Mouse (Mus musculus) small intestine, adult 2 months (tissue): Measurements from ENCODE around the gene Nab2. TPM values are rescaled to one million over a fixed set of nuclear protein-coding genes. Genes with fewer than 3 reads are reported as not detected.
A peak's percentile ranks its signal among the peaks of the same experiment; 100 is the strongest.

Experiments
- H3K27ac ChIP-seq: fragments of 200-500 bp; 2 replicates; pipeline ENCODE4 v1.5.1; 2012; ENCODE audit warnings: low read depth, low read length, control low read depth, inconsistent platforms; ENCODE audit not compliant: insufficient read depth
- H3K27me3 ChIP-seq: fragments of 200-500 bp; 2 replicates; pipeline ENCODE4 v1.6.1; 2012; ENCODE audit warnings: mild to moderate bottlenecking, moderate library complexity, low read length, inconsistent platforms; ENCODE audit not compliant: control insufficient read depth, insufficient read depth
- H3K36me3 ChIP-seq: fragments of 200-500 bp; 2 replicates; pipeline ENCODE4 v1.6.1; 2012; ENCODE audit warnings: mild to moderate bottlenecking, low read length, control low read depth, inconsistent platforms; ENCODE audit not compliant: control insufficient read depth, insufficient read depth
- H3K4me1 ChIP-seq: fragments of 200-500 bp; 2 replicates; pipeline ENCODE4 v1.6.1; 2012; ENCODE audit warnings: low read length, inconsistent platforms, mixed read lengths; ENCODE audit not compliant: control insufficient read depth, insufficient read depth, insufficient read length
- H3K4me3 ChIP-seq: fragments of 200-500 bp; 2 replicates; pipeline ENCODE4 v1.5.1; 2012; ENCODE audit warnings: low read depth, mild to moderate bottlenecking, control low read depth, inconsistent platforms, low read length, moderate library complexity
- CTCF ChIP-seq: fragments of 200-500 bp; IDR thresholded peaks from 2 replicates; pipeline ENCODE4 v1.5.1; 2012; ENCODE audit warnings: low read depth, mild to moderate bottlenecking, control low read depth, inconsistent platforms, low read length, moderate library complexity, mixed read lengths; ENCODE audit not compliant: insufficient replicate concordance, insufficient read length; ENCODE audit errors: extremely low read depth
- POLR2A ChIP-seq: fragments of 200-500 bp; IDR thresholded peaks from 2 replicates; pipeline ENCODE4 v1.6.1; 2012; ENCODE audit warnings: low read depth, mild to moderate bottlenecking, control low read depth, inconsistent platforms, low read length, moderate library complexity
- WGBS: fragments of 180-500 bp; shearing (Covaris S2); methylation state at CpG from one replicate; pipeline ENCODE4 v1.1.7; 2018; 5-methylcytosine and 5-hydroxymethylcytosine counted together
- polyA plus RNA-seq: library from polyadenylated mRNA; depleted of rRNA; stranded (reverse); fragments of >200 nt; gene quantifications from 2 replicates; pipeline ENCODE4 v1.2.3, GENCODE M21; 2012

Nab2 gene
- polyA plus RNA-seq, 1 experiment, result 31.8 TPM

DNA sequence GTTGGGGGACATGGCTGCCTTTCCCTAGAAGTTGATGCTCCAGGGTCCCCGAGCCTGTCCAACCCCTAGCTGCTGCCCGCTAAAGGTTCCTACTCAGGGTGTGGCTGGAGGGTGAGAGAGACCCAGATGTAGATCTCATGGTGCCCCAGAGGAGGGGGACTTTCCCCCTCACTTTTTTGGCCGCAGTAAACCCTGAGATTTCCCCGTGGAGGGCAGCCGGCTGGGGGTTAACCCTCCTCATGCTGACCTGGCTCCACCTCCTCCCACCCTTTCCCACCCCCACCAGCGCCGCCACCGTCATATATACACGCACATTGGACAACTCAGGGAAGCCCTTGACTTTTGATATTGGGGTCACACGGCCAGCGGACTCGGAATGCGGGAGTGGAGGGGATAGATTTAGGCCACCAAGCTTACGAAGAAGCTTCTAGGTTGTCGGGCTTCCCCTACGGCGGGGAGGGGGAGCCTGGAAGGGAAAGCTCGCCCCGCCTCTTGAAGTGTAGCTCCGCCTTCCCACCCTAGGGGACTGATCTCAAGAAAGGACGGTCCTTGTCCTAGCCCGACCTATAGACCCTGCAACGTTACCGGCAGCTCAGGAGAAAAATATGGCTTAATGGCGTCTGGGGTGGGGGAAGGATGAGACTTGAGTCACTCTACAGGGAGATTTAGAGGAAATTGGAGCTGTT lies 24.7 kb downstream of the Nab2 start:
- Histone ChIP-seq H3K36me3 (peaks cover 21% of the 10 kb centered on the region), H3K4me3 (peak overlapping the region; percentile 90), H3K27me3 (no peaks in the 10 kb centered on the region), H3K27ac (peak overlapping the region; percentile 99), H3K4me1 (peaks cover 10% of the 10 kb centered on the region)
- WGBS, result under 1% methylated on average over 25 of the region's 25 CpGs
- TF ChIP-seq POLR2A, result no peak; the same call in 1 of the 2 replicates
- TF ChIP-seq CTCF, result no peak; the same call in 1 of the 2 replicates

DNA sequence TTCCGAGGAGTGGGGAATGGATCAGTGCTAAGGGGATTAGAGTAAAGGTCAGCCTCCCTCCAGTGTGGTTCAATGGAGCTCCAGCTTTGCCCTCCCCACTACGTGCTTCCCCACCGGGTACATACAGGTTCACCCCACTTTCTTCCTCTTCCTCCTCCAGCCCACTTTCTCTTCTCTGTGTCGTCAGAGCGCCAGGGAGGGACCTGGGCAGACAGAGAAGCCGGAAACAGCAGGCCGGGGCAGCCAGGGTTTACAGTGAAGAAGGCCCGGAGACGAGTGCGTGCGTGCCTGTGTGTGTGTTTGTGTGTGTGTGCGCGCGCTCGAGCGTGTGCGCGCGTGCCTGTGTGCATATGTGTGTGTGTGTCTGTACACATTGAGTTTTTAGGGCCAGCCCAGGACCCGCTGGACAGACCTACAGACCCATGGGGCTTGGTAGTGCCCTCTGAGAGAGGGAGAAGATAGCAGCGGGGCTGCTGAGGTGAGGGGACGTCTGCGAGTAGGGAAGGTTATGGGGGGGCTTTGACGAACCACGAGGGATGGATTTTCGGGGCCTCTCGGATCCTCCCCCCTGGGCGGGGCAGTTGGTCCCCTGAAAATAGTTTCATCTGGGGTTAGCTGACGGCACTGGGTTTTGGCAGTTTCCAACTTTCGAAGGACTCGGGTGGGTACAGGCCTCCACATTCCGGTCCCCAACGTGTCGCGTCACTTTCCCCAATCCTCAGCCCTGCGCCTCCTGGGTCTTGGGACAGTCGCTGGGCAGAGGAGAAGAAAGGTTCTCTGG lies 25.4 kb downstream of the Nab2 start, which contains the start of gene Stat6:
Stat6 (plus strand) TSS at position 215 of the 781 bp plus-strand sequence.
- Histone ChIP-seq H3K4me1 (peaks cover 10% of the 10 kb centered on the region), H3K27ac (peak within 1 kb of the TSS; percentile 99), H3K27me3 (no peaks in the 10 kb centered on the region), H3K36me3 (peaks cover 14% of the 10 kb centered on the region), H3K4me3 (peak within 1 kb of the TSS; percentile 90)
- TF ChIP-seq CTCF, result no peak
- TF ChIP-seq POLR2A, result peak; percentile 70
- under 1% methylated on average over 37 of the region's 37 CpGs for WGBS

DNA sequence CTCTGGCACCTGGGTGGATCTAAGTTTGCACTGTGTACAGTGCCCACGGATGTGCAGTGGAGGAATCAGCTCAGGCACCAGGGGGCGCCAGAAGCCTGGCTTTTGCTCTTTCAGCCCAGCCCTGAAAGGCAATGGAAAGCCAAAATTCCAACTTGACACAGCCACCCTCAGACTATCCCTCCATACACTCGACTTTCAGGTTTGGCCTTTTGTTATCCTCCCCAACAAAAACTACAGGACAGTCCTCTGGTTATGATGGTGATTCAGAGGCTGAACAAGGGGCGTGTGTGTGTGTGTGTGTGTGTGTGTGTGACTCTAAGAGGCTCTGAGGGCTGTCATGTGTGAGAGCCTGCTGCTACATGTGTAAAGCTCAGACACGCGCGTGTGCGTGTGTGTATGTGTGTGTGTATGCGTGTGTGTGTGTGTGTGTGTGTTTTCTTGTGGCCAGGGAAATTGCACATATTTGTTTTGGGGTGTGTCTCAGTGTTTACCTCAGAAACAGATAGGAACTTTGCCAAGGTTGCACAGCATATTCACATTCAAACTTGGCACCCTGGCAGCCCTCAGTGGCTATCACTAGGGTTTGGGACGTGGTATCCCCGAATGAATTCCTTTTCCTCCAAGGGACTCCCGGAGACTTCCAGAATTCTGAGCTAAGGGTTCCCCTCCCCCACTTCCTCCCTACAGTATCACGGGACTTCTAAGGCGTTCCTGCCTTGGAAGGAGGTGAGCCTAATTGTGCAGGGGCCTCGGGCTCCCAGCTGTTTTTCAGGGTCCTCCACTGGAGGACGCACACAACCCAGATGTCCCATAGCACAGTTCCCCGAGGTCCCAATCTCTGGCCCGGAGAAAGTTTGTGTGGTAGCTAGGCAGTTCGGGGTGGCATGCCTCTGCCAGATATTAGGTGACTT lies 26.3 kb downstream of the Nab2 start:
- peak overlapping the region; percentile 99 for H3K27ac ChIP-seq
- peaks cover 6% of the 10 kb centered on the region for H3K36me3 ChIP-seq
- H3K4me3 ChIP-seq, result peak overlapping the region; percentile 90
- WGBS, result 0% methylated on average over 19 of the region's 19 CpGs
- TF ChIP-seq POLR2A (peak; percentile 49; the same call in 1 of the 2 replicates), CTCF (peak; percentile 97)
- H3K27me3 ChIP-seq, result no peaks in the 10 kb centered on the region
- H3K4me1 ChIP-seq, result peaks cover 10% of the 10 kb centered on the region

DNA sequence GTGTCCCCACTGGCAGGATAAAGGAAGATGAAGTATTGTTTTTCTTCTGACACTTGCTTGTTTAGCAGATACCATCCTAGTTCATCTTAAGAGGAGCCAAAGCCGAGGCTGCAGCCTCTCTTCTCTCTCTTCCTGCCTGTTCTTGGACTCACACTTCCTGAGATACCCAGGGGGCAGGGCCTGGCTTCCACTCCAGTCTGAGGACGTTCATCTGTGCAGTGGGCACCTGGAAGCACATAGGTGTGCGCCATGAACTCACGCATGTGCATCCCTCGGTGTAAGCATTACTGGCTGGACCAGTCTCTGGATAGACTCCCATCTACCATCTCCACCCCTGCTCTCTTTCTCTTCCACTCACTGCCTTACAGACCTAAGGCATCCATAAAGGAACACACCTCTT lies 27.9 kb downstream of the Nab2 start:
- Histone ChIP-seq H3K36me3 (no peaks in the 10 kb centered on the region), H3K4me3 (no peak overlapping the region), H3K27ac (no peak overlapping the region), H3K4me1 (peaks cover 10% of the 10 kb centered on the region), H3K27me3 (no peaks in the 10 kb centered on the region)
- no peak for TF ChIP-seq POLR2A
- no peak for TF ChIP-seq CTCF
- WGBS, result 78% methylated on average over 5 of the region's 5 CpGs

DNA sequence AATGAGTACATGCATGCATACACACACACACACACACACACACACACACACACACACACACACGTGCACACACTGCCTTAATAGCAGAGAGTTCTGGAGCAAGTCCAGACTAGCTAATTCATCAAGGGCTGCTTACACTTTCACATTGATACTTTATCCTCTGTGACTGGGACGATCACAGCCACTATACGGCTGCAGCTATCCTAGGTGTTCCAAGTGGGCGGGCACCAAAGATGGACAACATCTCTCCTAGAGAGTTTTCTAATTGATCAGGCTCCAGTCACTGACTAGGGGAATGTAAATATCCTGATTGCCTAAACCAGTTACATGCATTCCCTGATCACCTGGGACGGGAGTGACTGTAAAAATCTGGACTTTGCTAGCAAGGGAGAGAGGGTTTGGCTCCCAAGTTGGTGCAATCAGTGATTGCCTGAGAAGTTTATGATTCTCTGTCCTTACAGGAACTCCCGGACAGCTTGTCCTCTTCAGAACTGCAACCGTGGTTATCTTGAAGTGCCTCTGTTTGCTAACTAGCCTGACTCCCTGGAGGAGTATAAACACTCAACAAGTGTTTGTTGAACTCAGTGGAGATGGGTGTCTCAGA lies 35.6 kb downstream of the Nab2 start:
- Histone ChIP-seq H3K27me3 (no peaks in the 10 kb centered on the region), H3K27ac (peak overlapping the region; percentile 71)
- WGBS, result 16% methylated on average over 7 of the region's 7 CpGs

More for the DNA sequence above, 35.6 kb downstream of the Nab2 start:
- TF ChIP-seq CTCF (no peak), POLR2A (no peak)
- peaks cover 17% of the 10 kb centered on the region for H3K4me1 ChIP-seq
- no peak overlapping the region for H3K4me3 ChIP-seq
- no peaks in the 10 kb centered on the region for H3K36me3 ChIP-seq
